Mouse (Mus musculus): ENCODE results near the gene Fancl. TPM values are rescaled to one million over a fixed set of nuclear protein-coding genes. Genes with fewer than 3 reads are reported as not detected.
"Not testable (repeated sequence)": the region's sequence is repeated elsewhere in the genome, so short reads cannot be mapped to it uniquely, and the experiment has no call there.

The Fancl gene
- polyA plus RNA-seq (2014; fragmentation: Nextera tagmentation; extraction: Ambion mirVana) = 24.9 and 26.4 TPM in 2 replicates

- Histone ChIP-seq H3K9me3 (replicated peaks; ENCODE audit: control insufficient read depth, low read length) (no peaks in the 10 kb centered on the region), H3K27ac (ENCODE audit: low read depth, low read length) (peak within 1 kb of the TSS; percentile 88; the same call in 1 of the 2 replicates), H3K36me3 (ENCODE audit: control insufficient read depth, insufficient read depth, low read length) (no peaks in the 10 kb centered on the region), H3K4me2 (peak within 1 kb of the TSS; percentile 71), H3K9ac (ENCODE audit: low read depth, low read length) (peak within 1 kb of the TSS; percentile 90), H3K4me1 (ENCODE audit: control insufficient read depth, insufficient read depth, low read length) (no peaks in the 10 kb centered on the region), H3K27me3 (ENCODE audit: control insufficient read depth, insufficient read depth, low read length) (no peaks in the 10 kb centered on the region), H3K4me3 (ENCODE audit: low read depth, low read length) (peak within 1 kb of the TSS; percentile 69)
- no peak for ATAC-seq (replicated peaks; ENCODE audit: insufficient number of reproducible peaks, low FRiP score, low TSS enrichment)
- 91% methylated on average over 2 of the region's 2 CpGs for WGBS (ENCODE audit: insufficient replicate concordance)
Observed at GRCm38 (mm10) chr11:26385971-26386370, at the start of gene Fancl. Gene Fancl (plus strand): TSS chr11:26386135.

- Histone ChIP-seq H3K27ac (ENCODE audit: low read depth, low read length) (no peak overlapping the region), H3K36me3 (ENCODE audit: control insufficient read depth, insufficient read depth, low read length) (no peaks in the 10 kb centered on the region), H3K4me1 (ENCODE audit: control insufficient read depth, insufficient read depth, low read length) (no peaks in the 10 kb centered on the region), H3K9me3 (replicated peaks; ENCODE audit: control insufficient read depth, low read length) (no peaks in the 10 kb centered on the region), H3K4me3 (ENCODE audit: low read depth, low read length) (no peak overlapping the region), H3K27me3 (ENCODE audit: control insufficient read depth, insufficient read depth, low read length) (no peaks in the 10 kb centered on the region), H3K4me2 (no peak overlapping the region), H3K9ac (ENCODE audit: low read depth, low read length) (no peak overlapping the region)
- 76% methylated on average over 3 of the region's 3 CpGs for WGBS (ENCODE audit: insufficient replicate concordance)
- ATAC-seq (replicated peaks; ENCODE audit: insufficient number of reproducible peaks, low FRiP score, low TSS enrichment) = no peak
Observed at GRCm38 (mm10) chr11:26336848-26337247, 49.1 kb upstream of the Fancl start.

- not testable (repeated sequence) for H3K9ac ChIP-seq (ENCODE audit: low read depth, low read length); H3K27ac ChIP-seq (ENCODE audit: low read depth, low read length); H3K27me3 ChIP-seq (ENCODE audit: control insufficient read depth, insufficient read depth, low read length); H3K36me3 ChIP-seq (ENCODE audit: control insufficient read depth, insufficient read depth, low read length); ATAC-seq (replicated peaks; ENCODE audit: insufficient number of reproducible peaks, low FRiP score, low TSS enrichment); H3K4me2 ChIP-seq; H3K4me3 ChIP-seq (ENCODE audit: low read depth, low read length); H3K4me1 ChIP-seq (ENCODE audit: control insufficient read depth, insufficient read depth, low read length); H3K9me3 ChIP-seq (replicated peaks; ENCODE audit: control insufficient read depth, low read length)
- 82% methylated on average over 2 of the region's 2 CpGs for WGBS (ENCODE audit: insufficient replicate concordance)
Observed at GRCm38 (mm10) chr11:26370176-26370575, 15.8 kb upstream of the Fancl start.

- ATAC-seq (replicated peaks; ENCODE audit: insufficient number of reproducible peaks, low FRiP score, low TSS enrichment); H3K36me3 ChIP-seq (ENCODE audit: control insufficient read depth, insufficient read depth, low read length); H3K9ac ChIP-seq (ENCODE audit: low read depth, low read length); H3K4me2 ChIP-seq; H3K4me1 ChIP-seq (ENCODE audit: control insufficient read depth, insufficient read depth, low read length); H3K4me3 ChIP-seq (ENCODE audit: low read depth, low read length); H3K9me3 ChIP-seq (replicated peaks; ENCODE audit: control insufficient read depth, low read length); H3K27me3 ChIP-seq (ENCODE audit: control insufficient read depth, insufficient read depth, low read length); H3K27ac ChIP-seq (ENCODE audit: low read depth, low read length): not testable (repeated sequence)
- 6% methylated on average over 1 of the region's 1 CpGs for WGBS (ENCODE audit: insufficient replicate concordance)
Observed at GRCm38 (mm10) chr11:26371980-26372379, 14.0 kb upstream of the Fancl start.

GRCm38 (mm10) chr11:26374132-26374531, 11.8 kb upstream of the Fancl start:
- 69% methylated on average over 2 of the region's 2 CpGs for WGBS (ENCODE audit: insufficient replicate concordance)
- no peaks in the 10 kb centered on the region for H3K4me1 ChIP-seq (ENCODE audit: control insufficient read depth, insufficient read depth, low read length)
- no peak for ATAC-seq (replicated peaks; ENCODE audit: insufficient number of reproducible peaks, low FRiP score, low TSS enrichment)
- no peak overlapping the region for H3K27ac ChIP-seq (ENCODE audit: low read depth, low read length)
- no peak overlapping the region for H3K4me2 ChIP-seq
- no peaks in the 10 kb centered on the region for H3K36me3 ChIP-seq (ENCODE audit: control insufficient read depth, insufficient read depth, low read length)
- H3K9ac ChIP-seq (ENCODE audit: low read depth, low read length) = no peak overlapping the region
- H3K4me3 ChIP-seq (ENCODE audit: low read depth, low read length) = no peak overlapping the region
- no peaks in the 10 kb centered on the region for H3K27me3 ChIP-seq (ENCODE audit: control insufficient read depth, insufficient read depth, low read length)
- no peaks in the 10 kb centered on the region for H3K9me3 ChIP-seq (replicated peaks; ENCODE audit: control insufficient read depth, low read length)

- no peak overlapping the region for H3K4me2 ChIP-seq
- H3K27ac ChIP-seq (ENCODE audit: low read depth, low read length) = no peak overlapping the region
- H3K4me1 ChIP-seq (ENCODE audit: control insufficient read depth, insufficient read depth, low read length) = no peaks in the 10 kb centered on the region
- H3K9me3 ChIP-seq (replicated peaks; ENCODE audit: control insufficient read depth, low read length) = no peaks in the 10 kb centered on the region
- no peak overlapping the region for H3K9ac ChIP-seq (ENCODE audit: low read depth, low read length)
- no peak overlapping the region for H3K4me3 ChIP-seq (ENCODE audit: low read depth, low read length)
- ATAC-seq (replicated peaks; ENCODE audit: insufficient number of reproducible peaks, low FRiP score, low TSS enrichment) = no peak
- H3K36me3 ChIP-seq (ENCODE audit: control insufficient read depth, insufficient read depth, low read length) = no peaks in the 10 kb centered on the region
- no peaks in the 10 kb centered on the region for H3K27me3 ChIP-seq (ENCODE audit: control insufficient read depth, insufficient read depth, low read length)
- 70% methylated on average over 2 of the region's 2 CpGs for WGBS (ENCODE audit: insufficient replicate concordance)
Observed at GRCm38 (mm10) chr11:26378074-26378473, 7.9 kb upstream of the Fancl start.

GRCm38 (mm10) chr11:26381499-26381898, 4.4 kb upstream of the Fancl start:
- H3K9me3 ChIP-seq (replicated peaks; ENCODE audit: control insufficient read depth, low read length) = no peaks in the 10 kb centered on the region

GRCm38 (mm10) chr11:26386678-26387077, 743 bp downstream of the Fancl start:
- H3K9ac ChIP-seq (ENCODE audit: low read depth, low read length) = peak overlapping the region; percentile 90
- H3K9me3 ChIP-seq (replicated peaks; ENCODE audit: control insufficient read depth, low read length) = no peaks in the 10 kb centered on the region
- peak overlapping the region; percentile 71 for H3K4me2 ChIP-seq
- H3K27me3 ChIP-seq (ENCODE audit: control insufficient read depth, insufficient read depth, low read length) = no peaks in the 10 kb centered on the region
- peak overlapping the region; percentile 88; the same call in 1 of the 2 replicates for H3K27ac ChIP-seq (ENCODE audit: low read depth, low read length)
- peak overlapping the region; percentile 69 for H3K4me3 ChIP-seq (ENCODE audit: low read depth, low read length)
- no peaks in the 10 kb centered on the region for H3K36me3 ChIP-seq (ENCODE audit: control insufficient read depth, insufficient read depth, low read length)
- H3K4me1 ChIP-seq (ENCODE audit: control insufficient read depth, insufficient read depth, low read length) = no peaks in the 10 kb centered on the region
- WGBS (ENCODE audit: insufficient replicate concordance) = 61% methylated on average over 2 of the region's 2 CpGs
- ATAC-seq (replicated peaks; ENCODE audit: insufficient number of reproducible peaks, low FRiP score, low TSS enrichment) = no peak

More at GRCm38 (mm10) chr11:26381499-26381898, 4.4 kb upstream of the Fancl start:
- Histone ChIP-seq H3K4me2 (no peak overlapping the region), H3K27me3 (ENCODE audit: control insufficient read depth, insufficient read depth, low read length) (no peaks in the 10 kb centered on the region), H3K9ac (ENCODE audit: low read depth, low read length) (no peak overlapping the region), H3K4me1 (ENCODE audit: control insufficient read depth, insufficient read depth, low read length) (no peaks in the 10 kb centered on the region), H3K27ac (ENCODE audit: low read depth, low read length) (no peak overlapping the region), H3K4me3 (ENCODE audit: low read depth, low read length) (no peak overlapping the region), H3K36me3 (ENCODE audit: control insufficient read depth, insufficient read depth, low read length) (no peaks in the 10 kb centered on the region)
- ATAC-seq (replicated peaks; ENCODE audit: insufficient number of reproducible peaks, low FRiP score, low TSS enrichment) = no peak
- WGBS (ENCODE audit: insufficient replicate concordance) = 53% methylated on average over 6 of the region's 6 CpGs

GRCm38 (mm10) chr11:26387087-26387611, 1.2 kb downstream of the Fancl start:
- Histone ChIP-seq H3K4me2 (peak overlapping the region; percentile 71), H3K4me3 (ENCODE audit: low read depth, low read length) (peak overlapping the region; percentile 69), H3K27me3 (ENCODE audit: control insufficient read depth, insufficient read depth, low read length) (no peaks in the 10 kb centered on the region), H3K4me1 (ENCODE audit: control insufficient read depth, insufficient read depth, low read length) (no peaks in the 10 kb centered on the region), H3K27ac (ENCODE audit: low read depth, low read length) (peak overlapping the region; percentile 88), H3K9ac (ENCODE audit: low read depth, low read length) (peak overlapping the region; percentile 90), H3K36me3 (ENCODE audit: control insufficient read depth, insufficient read depth, low read length) (no peaks in the 10 kb centered on the region), H3K9me3 (replicated peaks; ENCODE audit: control insufficient read depth, low read length) (no peaks in the 10 kb centered on the region)
- peak; percentile 100 for ATAC-seq (replicated peaks; ENCODE audit: insufficient number of reproducible peaks, low FRiP score, low TSS enrichment)
- WGBS (ENCODE audit: insufficient replicate concordance) = under 1% methylated on average over 42 of the region's 42 CpGs
